Mouse (Mus musculus) inflammation-experienced regulatory T-cells, adult 6 months (primary cell): ENCODE measurements around the gene Hnrnpk. TPM values are rescaled to one million over a fixed set of nuclear protein-coding genes. Genes with fewer than 3 reads are reported as not detected.
"Not testable (repeated sequence)": the region's sequence is repeated elsewhere in the genome, so short reads cannot be mapped to it uniquely, and the experiment has no call there.

Experiments used
- ATAC-seq: one replicate; pipeline ENCODE4 v1.8.0; 2017
- polyA plus RNA-seq, 3 experiments: library from polyadenylated mRNA; unstranded; fragments of 100-300 nt; shearing (Covaris generic); gene quantifications; one replicate each; pipeline ENCODE4 v1.2.1; 2017

Gene Hnrnpk
- 1,000 to 10,000 TPM; 1,885 to 2,917 (median 2,228) TPM for polyA plus RNA-seq

DNA sequence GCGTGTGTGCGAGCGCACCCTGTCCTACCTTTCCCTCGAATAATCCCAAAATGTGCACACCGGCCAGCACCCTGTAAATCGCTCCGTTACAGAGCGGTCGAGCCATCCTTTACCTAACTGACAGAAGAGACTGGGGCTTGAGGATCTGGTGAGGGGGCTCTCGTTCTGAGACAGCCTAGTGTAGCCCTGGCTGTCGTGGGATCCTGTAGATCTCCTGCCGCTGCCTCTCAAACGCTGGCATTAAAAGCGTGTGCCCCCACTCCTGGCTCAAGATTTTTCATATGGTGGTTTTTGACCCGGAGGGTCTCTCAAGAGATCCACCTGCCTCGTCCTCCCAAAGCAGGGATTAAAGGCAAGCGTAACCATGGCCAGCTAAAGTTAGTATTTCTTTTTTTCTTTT is at the start of gene Hnrnpk:
Gene Hnrnpk, minus strand, starts transcription at position 101 of the 400 bp plus-strand sequence.
- ATAC-seq: not testable (repeated sequence)

GRCm38 (mm10) chr13:58452246-58452645 is 49.1 kb upstream of the Hnrnpk start:
- ATAC-seq: no peak

DNA sequence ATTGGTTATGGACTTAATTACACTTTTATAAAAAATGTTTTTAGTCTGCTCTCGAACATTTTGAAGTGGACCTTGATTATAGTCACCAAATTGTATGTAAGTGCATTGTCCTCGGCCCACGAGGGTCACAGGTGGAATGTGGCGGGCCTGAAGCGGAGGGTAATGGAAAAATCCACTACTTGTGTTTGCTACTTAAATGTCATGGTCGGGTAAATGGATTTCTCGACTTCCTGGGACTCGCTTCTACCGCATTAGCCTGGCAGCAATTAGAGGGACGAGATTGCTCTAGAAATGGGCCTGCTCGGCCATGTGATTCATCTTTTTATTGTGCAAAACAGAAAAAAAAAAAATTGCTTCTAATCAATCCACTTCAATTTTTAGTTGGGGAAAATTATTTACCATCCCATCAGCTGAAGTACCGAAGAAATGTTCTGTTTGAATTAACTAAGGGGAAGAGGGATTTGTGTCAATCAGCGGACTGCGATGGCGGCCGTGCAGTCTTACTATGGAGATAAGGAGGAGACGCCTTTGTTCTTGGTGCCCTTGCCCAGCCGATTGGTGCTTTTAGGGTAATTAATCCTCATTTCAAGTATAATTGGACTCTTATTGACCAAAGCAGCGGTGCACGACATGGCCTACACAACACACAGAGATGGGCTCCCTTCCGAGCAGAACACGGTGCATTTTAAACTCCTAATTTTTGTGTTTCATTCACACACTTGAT is 47.5 kb upstream of the Hnrnpk start:
- ATAC-seq: no peak

- ATAC-seq: no peak
Observed at GRCm38 (mm10) chr13:58446541-58446940, 43.4 kb upstream of the Hnrnpk start.

DNA sequence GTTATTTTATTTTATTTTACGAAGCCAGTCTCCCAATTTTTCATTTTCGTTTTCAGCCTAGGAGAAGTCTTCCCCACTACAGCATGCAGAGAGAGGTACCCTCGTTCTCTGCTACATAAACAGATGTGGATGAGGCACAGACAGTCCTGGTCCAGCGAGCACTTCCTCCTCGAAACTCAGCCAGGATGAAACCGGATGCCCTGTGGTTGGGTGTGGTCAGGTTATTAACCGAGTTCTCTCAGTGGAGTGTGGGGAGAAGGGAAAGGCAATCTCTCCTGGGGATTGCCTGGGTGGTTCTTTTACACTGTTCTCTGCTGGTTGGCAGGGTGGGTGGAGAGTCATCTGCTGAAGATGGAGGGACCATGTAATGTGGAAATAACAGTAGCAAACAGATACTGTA is 40.6 kb upstream of the Hnrnpk start:
- ATAC-seq: peak; percentile 38

- no peak for ATAC-seq
Observed at GRCm38 (mm10) chr13:58443326-58443725, 40.2 kb upstream of the Hnrnpk start.

DNA sequence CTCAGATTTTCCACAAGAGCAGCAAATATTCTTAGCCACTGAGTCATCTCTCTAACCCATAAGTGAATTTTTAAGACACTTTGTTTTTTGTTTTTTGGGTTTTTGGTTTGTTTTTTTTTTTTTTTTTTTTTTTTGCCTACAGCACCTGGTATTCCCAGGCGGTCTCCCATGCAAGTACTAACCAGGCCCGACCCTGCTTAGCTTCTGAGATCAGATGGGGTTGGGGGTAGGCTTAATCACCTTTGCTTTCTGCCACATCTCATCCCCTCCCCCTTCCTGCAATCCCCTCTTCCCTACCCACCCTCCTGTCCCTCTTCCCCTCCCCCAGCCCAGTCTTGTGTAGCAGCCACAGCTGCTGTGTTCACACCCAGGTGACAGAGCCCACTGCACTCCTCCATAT is 36.6 kb upstream of the Hnrnpk start:
- no peak for ATAC-seq

- ATAC-seq: no peak
Observed at GRCm38 (mm10) chr13:58423061-58423660, 20.0 kb upstream of the Hnrnpk start.

GRCm38 (mm10) chr13:58422242-58422641 is 19.1 kb upstream of the Hnrnpk start:
- ATAC-seq: no peak

DNA sequence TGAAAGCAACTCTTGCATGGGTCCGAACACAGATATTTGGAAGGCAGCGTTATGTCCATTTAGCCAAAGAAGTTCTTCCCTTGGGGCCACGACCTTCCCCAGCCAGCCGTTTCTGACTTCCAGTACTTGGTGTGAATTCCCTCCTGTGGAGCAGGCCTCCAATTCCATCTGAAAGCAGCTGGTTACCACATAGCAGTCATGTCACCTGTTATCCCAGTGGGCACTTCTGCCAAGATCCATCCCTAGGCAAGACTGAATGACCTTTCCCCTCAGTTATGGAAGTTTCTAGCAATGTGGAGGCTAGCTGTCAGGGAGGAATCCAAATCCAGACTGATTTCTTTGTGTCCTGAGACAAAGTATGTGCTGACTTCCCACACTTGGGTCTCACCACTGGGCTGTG is 17.9 kb upstream of the Hnrnpk start:
- no peak for ATAC-seq

- ATAC-seq: no peak
Observed at GRCm38 (mm10) chr13:58419266-58419665, 16.1 kb upstream of the Hnrnpk start.

DNA sequence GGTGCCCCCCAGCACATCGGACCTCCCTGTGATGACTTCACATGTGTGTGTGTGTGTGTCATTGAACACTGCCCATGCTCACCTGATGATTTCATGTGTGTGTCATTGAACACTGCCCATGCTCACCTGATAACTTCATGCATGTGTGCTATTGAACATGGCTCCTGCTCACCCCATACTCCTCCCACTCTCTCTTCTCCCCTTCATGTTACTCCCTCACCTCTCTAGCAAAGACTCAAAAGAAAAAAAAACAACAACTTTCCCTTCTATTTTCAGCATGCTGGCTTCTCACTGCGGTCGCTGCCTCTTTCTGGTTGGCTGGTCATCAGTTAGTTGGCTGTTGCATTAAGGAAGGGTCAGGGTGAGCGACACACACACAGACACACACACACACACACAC is 15.5 kb upstream of the Hnrnpk start:
- no peak for ATAC-seq

DNA sequence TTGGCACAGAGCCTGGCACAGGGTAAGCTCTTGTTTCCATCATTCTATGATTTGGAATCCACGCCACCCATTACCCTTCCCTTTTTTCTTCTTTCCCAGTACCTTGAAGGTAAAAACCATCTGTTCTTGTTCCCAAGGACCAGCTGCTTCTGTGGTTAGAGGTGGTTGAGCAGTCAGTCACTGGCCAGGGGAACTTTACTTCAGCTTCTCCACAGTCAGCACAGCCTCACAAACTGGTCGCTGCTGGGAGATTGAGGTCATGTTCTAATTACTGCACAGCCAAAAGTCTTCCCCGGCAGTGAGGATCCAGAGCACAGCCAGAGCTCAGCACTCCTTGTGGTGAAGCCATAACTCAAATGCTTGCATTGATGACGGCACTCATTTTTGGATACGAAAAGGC is 12.7 kb upstream of the Hnrnpk start:
- ATAC-seq: no peak

- no peak for ATAC-seq
Observed at GRCm38 (mm10) chr13:58415374-58415773, 12.2 kb upstream of the Hnrnpk start.

- no peak for ATAC-seq
Observed at GRCm38 (mm10) chr13:58411073-58411472, 7.9 kb upstream of the Hnrnpk start.

DNA sequence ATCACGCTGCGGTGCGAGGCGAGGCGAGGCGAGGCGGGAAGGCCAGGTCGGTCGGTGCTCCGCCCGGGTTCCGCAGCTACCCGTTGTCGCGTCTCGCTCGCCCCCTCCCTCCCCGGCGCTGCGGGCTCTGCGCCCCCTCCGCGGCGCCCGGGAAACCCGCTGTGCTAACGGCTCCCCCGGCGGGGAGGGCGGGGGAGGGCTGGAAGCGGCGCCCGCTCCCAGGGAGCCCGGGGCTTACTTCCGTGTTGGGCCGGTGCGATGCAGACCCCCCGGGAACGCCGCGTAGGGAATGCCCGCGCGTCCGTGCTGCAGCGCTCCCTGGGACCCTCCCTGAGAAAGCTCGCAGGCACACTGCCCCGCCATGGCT is 416 bp downstream of the Hnrnpk start:
- ATAC-seq: peak; percentile 27

GRCm38 (mm10) chr13:58402003-58402743 is 970 bp downstream of the Hnrnpk start, which contains the start of gene Rmi1:
Gene Rmi1 (plus strand): TSS chr13:58402248.
- peak; percentile 85 for ATAC-seq

- ATAC-seq: peak; percentile 27
Observed at GRCm38 (mm10) chr13:58401135-58402002, 1.8 kb downstream of the Hnrnpk start.

- ATAC-seq: no peak
Observed at GRCm38 (mm10) chr13:58400576-58400975, 2.6 kb downstream of the Hnrnpk start.

GRCm38 (mm10) chr13:58397651-58398050 is 5.5 kb downstream of the Hnrnpk start:
- no peak for ATAC-seq

DNA sequence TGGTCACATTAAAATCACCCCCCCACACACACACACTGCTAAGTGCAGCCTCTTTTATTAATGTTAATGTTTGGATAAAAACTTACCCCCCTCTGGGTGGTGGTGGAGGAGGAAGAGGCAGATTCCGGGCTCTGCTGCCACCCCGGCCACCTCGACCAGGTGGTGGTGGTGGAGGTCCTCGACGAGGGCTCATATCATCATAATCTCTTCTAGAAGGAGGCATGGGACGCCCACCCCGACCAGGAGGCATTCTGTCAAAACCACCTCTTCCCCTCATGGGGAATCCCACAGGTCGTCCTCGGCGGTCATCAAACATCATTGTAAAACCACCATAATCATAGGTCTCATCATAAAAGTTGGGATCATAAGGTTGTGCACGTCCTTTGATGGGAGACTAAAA is 8.8 kb downstream of the Hnrnpk start:
- not testable (repeated sequence) for ATAC-seq

DNA sequence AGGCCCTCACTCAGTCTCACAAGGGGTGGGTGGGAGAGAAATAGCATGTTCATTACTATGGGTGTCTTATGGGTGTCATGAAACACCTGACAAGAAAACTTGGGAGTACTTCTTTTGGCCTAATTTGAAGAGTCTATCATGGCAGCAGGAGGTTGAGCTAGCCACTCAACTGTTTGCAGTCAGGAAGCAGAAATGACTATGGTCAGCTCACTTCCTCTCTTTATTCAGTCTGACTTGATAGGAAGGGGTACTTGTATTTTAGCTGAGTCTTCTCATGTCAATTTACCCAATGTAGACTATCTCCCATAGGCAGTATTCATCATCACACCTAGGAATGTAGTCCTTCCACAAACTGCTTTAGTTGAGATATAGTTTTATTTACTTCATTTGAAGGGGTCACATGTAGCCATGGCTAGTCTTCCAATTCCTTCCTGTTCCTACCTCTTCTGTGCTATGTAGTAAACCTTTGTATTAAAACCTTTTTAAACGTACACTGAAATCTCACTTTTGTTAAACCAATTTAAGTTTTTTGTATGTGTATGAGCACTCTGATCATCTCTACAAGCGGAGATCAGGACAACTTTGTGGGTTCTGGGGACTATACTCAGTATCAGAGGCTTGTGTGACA is 13.7 kb downstream of the Hnrnpk start:
- ATAC-seq: no peak
